ENCODE assay signal across 10 mouse cellular contexts in the genomic region with DNA sequence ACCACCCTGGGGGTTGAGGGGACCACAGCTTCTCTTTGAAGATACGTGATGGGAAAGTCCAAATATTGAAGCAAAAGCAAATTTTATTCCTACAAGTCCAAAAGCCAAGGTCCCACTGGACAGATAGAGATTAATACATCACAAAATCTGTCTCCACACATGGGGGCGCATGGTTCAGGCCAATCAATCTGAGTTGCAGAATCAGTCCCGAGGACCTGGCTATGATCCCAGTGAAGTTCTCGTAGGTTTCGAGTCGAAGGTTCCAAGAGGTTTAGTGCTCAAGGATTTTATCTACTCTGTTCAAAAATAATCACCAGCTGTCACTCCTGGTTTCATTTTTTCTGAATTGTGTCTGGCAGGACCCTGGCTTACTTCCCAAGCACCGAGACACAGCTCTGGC. TPM values are rescaled to one million over a fixed set of nuclear protein-coding genes. Genes with fewer than 3 reads are reported as not detected.
DNase-seq lines count a peak whose midpoint lies in the region; ATAC-seq and TF ChIP-seq lines count a peak whose summit lies in the region.
"Had no signal": no experiment of that assay in that cellular context is flagged by ENCODE, and none has a peak within 500 bp of the region (broad histone marks: within the 10 kb centered on the region; RNA-seq: fewer than 3 reads in every experiment).

No protein-coding gene starts in this region.

- H3K4me1 ChIP-seq in lung, embryonic 14.5 days (ENCODE audit: insufficient read depth) = peaks cover 7% of the 10 kb centered on the region; the same call in 1 of the 2 replicates
- peaks cover 15% of the 10 kb centered on the region for H3K4me1 ChIP-seq in forebrain, embryonic 14.5 days (ENCODE audit: control insufficient read depth, insufficient read depth, low read length)
- peaks cover 35% of the 10 kb centered on the region for H3K4me1 ChIP-seq in limb, embryonic 12.5 days (replicated peaks)
- H3K4me1 ChIP-seq in stomach, embryonic 15.5 days = peaks cover 17% of the 10 kb centered on the region; the same call in 1 of the 2 replicates

- 0 out of 2 replicates have a peak, but pooled peaks cover 3% of the 10 kb centered on the region for H3K27me3 ChIP-seq in lung, embryonic 14.5 days (ENCODE audit: insufficient read depth, low read length)
- H3K27me3 ChIP-seq in forebrain, embryonic 14.5 days (replicated peaks; ENCODE audit: control insufficient read depth, insufficient read depth, low read length) = no peaks in the 10 kb centered on the region
- peaks cover 20% of the 10 kb centered on the region for H3K27me3 ChIP-seq in limb, embryonic 12.5 days
- no peaks in the 10 kb centered on the region for H3K27me3 ChIP-seq in stomach, embryonic 15.5 days (replicated peaks)
- H3K27me3 ChIP-seq: Patski had no signal

- H3K36me3 ChIP-seq in lung, embryonic 14.5 days (ENCODE audit: insufficient read depth) = no peaks in the 10 kb centered on the region
- no peaks in the 10 kb centered on the region for H3K36me3 ChIP-seq in forebrain, embryonic 14.5 days (ENCODE audit: control insufficient read depth, insufficient read depth, low read length)
- H3K36me3 ChIP-seq in limb, embryonic 12.5 days = no peaks in the 10 kb centered on the region
- H3K36me3 ChIP-seq in stomach, embryonic 15.5 days = no peaks in the 10 kb centered on the region

- no peaks in the 10 kb centered on the region for H3K9me3 ChIP-seq in lung, embryonic 14.5 days (ENCODE audit: low read depth, low read length)
- no peaks in the 10 kb centered on the region for H3K9me3 ChIP-seq in forebrain, embryonic 14.5 days (replicated peaks; ENCODE audit: control insufficient read depth, low read length)
- no peaks in the 10 kb centered on the region for H3K9me3 ChIP-seq in limb, embryonic 12.5 days
- H3K9me3 ChIP-seq in stomach, embryonic 15.5 days = no peaks in the 10 kb centered on the region
- H3K9me3 ChIP-seq: megakaryocyte, embryonic 14.5 days had no signal

- H3K4me3 ChIP-seq in lung, embryonic 14.5 days (ENCODE audit: low read depth, low read length) = peak overlapping the region; percentile 34; the same call in 1 of the 2 replicates
- peak overlapping the region; percentile 30; the same call in 1 of the 2 replicates for H3K4me3 ChIP-seq in forebrain, embryonic 14.5 days (ENCODE audit: low read depth, low read length)
- H3K4me3 ChIP-seq in limb, embryonic 12.5 days (replicated peaks) = peak overlapping the region; percentile 27
- peak overlapping the region; percentile 49 for H3K4me3 ChIP-seq in stomach, embryonic 15.5 days (replicated peaks)

- no peak overlapping the region; the same call in 1 of the 2 replicates for H3K9ac ChIP-seq in lung, embryonic 14.5 days
- peak overlapping the region; percentile 61 for H3K9ac ChIP-seq in forebrain, embryonic 14.5 days (ENCODE audit: low read length)
- H3K9ac ChIP-seq in limb, embryonic 12.5 days (replicated peaks) = no peak overlapping the region; the same call in 1 of the 2 replicates
- no peak overlapping the region for H3K9ac ChIP-seq in stomach, embryonic 15.5 days

- WGBS in lung, embryonic 14.5 days = 25% methylated on average over 7 of the region's 7 CpGs
- WGBS in forebrain, embryonic 14.5 days = 48% methylated on average over 7 of the region's 7 CpGs
- 51% methylated on average over 7 of the region's 7 CpGs for WGBS in limb, embryonic 12.5 days
- WGBS in stomach, embryonic 15.5 days = 23% methylated on average over 7 of the region's 7 CpGs

- no peak for ATAC-seq in lung, embryonic 14.5 days (ENCODE audit: insufficient read depth)
- no peak; the same call in 1 of the 2 replicates for ATAC-seq in forebrain, embryonic 14.5 days
- no peak for ATAC-seq in limb, embryonic 12.5 days (ENCODE audit: insufficient number of reproducible peaks, insufficient read depth, low FRiP score, low TSS enrichment, low read depth)
- no peak for ATAC-seq in stomach, embryonic 15.5 days (ENCODE audit: insufficient read depth, low FRiP score, low read depth)
- ATAC-seq: Patski had no signal

- peak overlapping the region; percentile 65 for H3K4me2 ChIP-seq in lung, embryonic 14.5 days
- H3K4me2 ChIP-seq in forebrain, embryonic 14.5 days (ENCODE audit: low read length) = peak overlapping the region; percentile 51
- peak overlapping the region; percentile 58 for H3K4me2 ChIP-seq in limb, embryonic 12.5 days
- peak overlapping the region; percentile 60 for H3K4me2 ChIP-seq in stomach, embryonic 15.5 days

- peak; percentile 25 for DNase-seq in lung, embryonic 14.5 days
- no peak for DNase-seq in lung, postnatal 14 days
- DNase-seq in forebrain, embryonic 14.5 days (ENCODE audit: low spot score) = no peak
- DNase-seq in spleen, postnatal 10 days (ENCODE audit: low spot score in 2 of 2) = no peak
- DNase-seq in embryo, embryonic 9.5 days (ENCODE audit: extremely low spot score) = no peak
- DNase-seq: cerebellum, postnatal 36 days had no signal

- TF ChIP-seq CTCF in lung, embryonic 14.5 days (IDR thresholded peaks at IDR 0.05; ENCODE audit: low read depth) = no peak

- H3K27ac ChIP-seq in lung, embryonic 14.5 days (ENCODE audit: low read depth) = no peak overlapping the region
- no peak overlapping the region for H3K27ac ChIP-seq in forebrain, embryonic 14.5 days (ENCODE audit: low read depth, low read length)
- no peak overlapping the region for H3K27ac ChIP-seq in limb, embryonic 12.5 days
- peak overlapping the region; percentile 22; the same call in 1 of the 2 replicates for H3K27ac ChIP-seq in stomach, embryonic 15.5 days

RNA-seq across cellular contexts. Expression of a gene that starts 4.7 kb away (rescaled TPM):
- 0.24 TPM in 1 of 2 replicates, not detected in the other for polyA plus RNA-seq in lung, embryonic 14.5 days (2014; fragmentation: Nextera tagmentation; extraction: Ambion mirVana)
- polyA plus RNA-seq in forebrain, embryonic 14.5 days (2014; fragmentation: Nextera tagmentation; extraction: Ambion mirVana) = 0.11 and 0.28 TPM in 2 replicates
- 0.18 TPM in 1 of 2 replicates, not detected in the other for polyA plus RNA-seq in limb, embryonic 12.5 days (2016; fragmentation: Nextera tagmentation; extraction: Ambion mirVana)
- polyA plus RNA-seq in stomach, embryonic 15.5 days (2015; fragmentation: Nextera tagmentation; extraction: Ambion mirVana) = 0.46 and 1.8 TPM in 2 replicates

RNA-seq across cellular contexts. Expression of a gene that starts 30.4 kb away (rescaled TPM):
- 4.2 and 5.1 TPM in 2 replicates for polyA plus RNA-seq in lung, embryonic 14.5 days (2014; fragmentation: Nextera tagmentation; extraction: Ambion mirVana)
- polyA plus RNA-seq in forebrain, embryonic 14.5 days (2014; fragmentation: Nextera tagmentation; extraction: Ambion mirVana) = 2.4 and 3.3 TPM in 2 replicates
- 1.1 and 1.2 TPM in 2 replicates for polyA plus RNA-seq in limb, embryonic 12.5 days (2016; fragmentation: Nextera tagmentation; extraction: Ambion mirVana)
- 2.4 TPM in 2 replicates for polyA plus RNA-seq in stomach, embryonic 15.5 days (2015; fragmentation: Nextera tagmentation; extraction: Ambion mirVana)

RNA-seq across cellular contexts. Expression of a gene that starts 39.4 kb away (rescaled TPM):
- not detected in 2 replicates for polyA plus RNA-seq in lung, embryonic 14.5 days (2014; fragmentation: Nextera tagmentation; extraction: Ambion mirVana)
- polyA plus RNA-seq in forebrain, embryonic 14.5 days (2014; fragmentation: Nextera tagmentation; extraction: Ambion mirVana) = not detected in 2 replicates
- 0.17 TPM in 1 of 2 replicates, not detected in the other for polyA plus RNA-seq in limb, embryonic 12.5 days (2016; fragmentation: Nextera tagmentation; extraction: Ambion mirVana)
- 0.31 and 0.44 TPM in 2 replicates for polyA plus RNA-seq in stomach, embryonic 15.5 days (2015; fragmentation: Nextera tagmentation; extraction: Ambion mirVana)
- polyA plus RNA-seq: Patski had no signal

RNA-seq across cellular contexts. Expression of a gene that starts 51.2 kb away (rescaled TPM):
- polyA plus RNA-seq in lung, embryonic 14.5 days (2014; fragmentation: Nextera tagmentation; extraction: Ambion mirVana) = 395 and 407 TPM in 2 replicates
- 40.4 and 53.3 TPM in 2 replicates for polyA plus RNA-seq in forebrain, embryonic 14.5 days (2014; fragmentation: Nextera tagmentation; extraction: Ambion mirVana)
- 66.4 and 74.9 TPM in 2 replicates for polyA plus RNA-seq in limb, embryonic 12.5 days (2016; fragmentation: Nextera tagmentation; extraction: Ambion mirVana)
- polyA plus RNA-seq in stomach, embryonic 15.5 days (2015; fragmentation: Nextera tagmentation; extraction: Ambion mirVana) = 341 and 366 TPM in 2 replicates

RNA-seq across cellular contexts. Expression of a gene that starts 51.3 kb away (rescaled TPM):
- not detected in 2 replicates for polyA plus RNA-seq in lung, embryonic 14.5 days (2014; fragmentation: Nextera tagmentation; extraction: Ambion mirVana)
- not detected in 2 replicates for polyA plus RNA-seq in forebrain, embryonic 14.5 days (2014; fragmentation: Nextera tagmentation; extraction: Ambion mirVana)
- polyA plus RNA-seq in limb, embryonic 12.5 days (2016; fragmentation: Nextera tagmentation; extraction: Ambion mirVana) = 0.64 and 1.2 TPM in 2 replicates
- not detected in 2 replicates for polyA plus RNA-seq in stomach, embryonic 15.5 days (2015; fragmentation: Nextera tagmentation; extraction: Ambion mirVana)
- polyA plus RNA-seq: Patski had no signal
